Mouse (Mus musculus) hindbrain, embryonic 16.5 days (tissue): ENCODE measurements around the gene Il21r. TPM values are rescaled to one million over a fixed set of nuclear protein-coding genes. Genes with fewer than 3 reads are reported as not detected.
A peak's percentile ranks its signal among the peaks of the same experiment; 100 is the strongest.

Experiments used
- ATAC-seq: fragments of 200-750 bp; cut with Nextera tagmentation; 2 replicates; pipeline ENCODE4 v1.8.0; 2017; ENCODE audit warnings: moderate TSS enrichment, moderate library complexity
- H3K27ac ChIP-seq: fragments of 300-500 bp; sonication (generic); 2 replicates; pipeline ENCODE4 v1.5.1; 2014; ENCODE audit warnings: low read depth, mild to moderate bottlenecking, control low read depth, low read length, moderate library complexity
- H3K27me3 ChIP-seq: fragments of 300-500 bp; sonication (generic); replicated peaks from 2 replicates; pipeline ENCODE4 v1.6.1; 2014; ENCODE audit warnings: low read length; ENCODE audit not compliant: control insufficient read depth, insufficient read depth
- H3K36me3 ChIP-seq: fragments of 300-500 bp; sonication (generic); 2 replicates; pipeline ENCODE4 v1.6.1; 2014; ENCODE audit warnings: mild to moderate bottlenecking, low read length, moderate library complexity, mixed read lengths; ENCODE audit not compliant: control insufficient read depth, insufficient read depth
- H3K4me1 ChIP-seq: fragments of 300-500 bp; sonication (generic); 2 replicates; pipeline ENCODE4 v1.6.1; 2014; ENCODE audit warnings: low read depth, low read length; ENCODE audit not compliant: control insufficient read depth, insufficient read depth
- H3K4me2 ChIP-seq: fragments of 300-500 bp; sonication (generic); 2 replicates; pipeline ENCODE4 v1.6.1; 2014; ENCODE audit warnings: mild to moderate bottlenecking, low read length, control low read depth, moderate library complexity
- H3K4me3 ChIP-seq: fragments of 300-500 bp; sonication (generic); 2 replicates; pipeline ENCODE4 v1.5.1; 2014; ENCODE audit warnings: mild to moderate bottlenecking, low read length, control low read depth, moderate library complexity
- H3K9ac ChIP-seq: fragments of 300-500 bp; sonication (generic); 2 replicates; pipeline ENCODE4 v1.6.1; 2014; ENCODE audit warnings: low read depth, mild to moderate bottlenecking, control low read depth, low read length, moderate library complexity
- H3K9me3 ChIP-seq: fragments of 300-500 bp; sonication (generic); 2 replicates; pipeline ENCODE4 v1.6.1; 2014; ENCODE audit warnings: mild to moderate bottlenecking, low read length, moderate library complexity; ENCODE audit not compliant: control insufficient read depth
- WGBS: fragments of 180-500 bp; shearing (Covaris S2); extraction: QIAGEN DNeasy Blood & Tissue Kit; methylation state at CpG from one replicate; pipeline ENCODE4 v1.1.7; 2014; 5-methylcytosine and 5-hydroxymethylcytosine counted together
- polyA plus RNA-seq: library from polyadenylated mRNA; unstranded; fragments of >200 nt; fragmentation: Nextera tagmentation; extraction: Ambion mirVana; gene quantifications from 2 replicates; pipeline ENCODE4 v1.2.1, GENCODE M21; 2015

Gene Il21r
- polyA plus RNA-seq, 1 experiment from 2014 or later = 0.50 TPM

- Histone ChIP-seq H3K4me1 (no peaks in the 10 kb centered on the region), H3K9me3 (no peaks in the 10 kb centered on the region), H3K27me3 (no peaks in the 10 kb centered on the region), H3K4me3 (no peak overlapping the region), H3K9ac (no peak overlapping the region), H3K36me3 (no peaks in the 10 kb centered on the region), H3K4me2 (no peak overlapping the region), H3K27ac (no peak overlapping the region)
- ATAC-seq = no peak
- 84% methylated on average over 4 of the region's 4 CpGs for WGBS
Measured at GRCm38 (mm10) chr7:125620077-125620476, 16.8 kb downstream of the Il21r start.

GRCm38 (mm10) chr7:125622741-125623685, 19.8 kb downstream of the Il21r start:
- H3K4me1 ChIP-seq = no peaks in the 10 kb centered on the region
- no peak overlapping the region for H3K4me2 ChIP-seq
- H3K27me3 ChIP-seq = no peaks in the 10 kb centered on the region
- no peak overlapping the region for H3K4me3 ChIP-seq
- ATAC-seq = no peak
- 73% methylated on average over 7 of the region's 7 CpGs for WGBS
- H3K9ac ChIP-seq = no peak overlapping the region
- H3K36me3 ChIP-seq = no peaks in the 10 kb centered on the region
- no peaks in the 10 kb centered on the region for H3K9me3 ChIP-seq
- no peak overlapping the region for H3K27ac ChIP-seq

DNA sequence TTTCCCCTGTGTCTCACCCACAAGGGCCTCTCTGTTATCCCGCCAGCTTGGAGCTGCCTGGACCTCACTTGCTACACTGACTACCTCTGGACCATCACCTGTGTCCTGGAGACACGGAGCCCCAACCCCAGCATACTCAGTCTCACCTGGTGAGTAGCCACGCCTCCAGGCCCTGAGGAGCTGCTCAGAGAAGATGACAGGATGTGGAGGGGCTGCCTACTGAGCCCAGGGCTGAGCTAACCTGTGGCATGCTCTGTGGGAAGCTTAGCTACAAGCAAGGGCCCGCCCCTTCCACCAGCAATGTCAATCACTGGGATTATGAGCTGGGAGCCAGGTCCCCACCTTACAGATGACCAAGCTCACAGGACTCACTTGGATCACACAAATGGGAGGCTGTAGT, 22.0 kb downstream of the Il21r start:
- H3K27ac ChIP-seq = no peak overlapping the region
- no peaks in the 10 kb centered on the region for H3K4me1 ChIP-seq
- ATAC-seq = no peak
- WGBS = 68% methylated on average over 4 of the region's 4 CpGs
- no peak overlapping the region for H3K4me3 ChIP-seq
- no peaks in the 10 kb centered on the region for H3K36me3 ChIP-seq
- no peak overlapping the region for H3K9ac ChIP-seq
- no peaks in the 10 kb centered on the region for H3K27me3 ChIP-seq
- H3K9me3 ChIP-seq = peaks cover 5% of the 10 kb centered on the region
- H3K4me2 ChIP-seq = no peak overlapping the region

GRCm38 (mm10) chr7:125625829-125626228, 22.6 kb downstream of the Il21r start:
- Histone ChIP-seq H3K36me3 (no peaks in the 10 kb centered on the region), H3K4me1 (no peaks in the 10 kb centered on the region), H3K9ac (no peak overlapping the region), H3K27ac (no peak overlapping the region), H3K27me3 (no peaks in the 10 kb centered on the region), H3K4me3 (no peak overlapping the region), H3K4me2 (no peak overlapping the region), H3K9me3 (peaks cover 5% of the 10 kb centered on the region)
- no peak for ATAC-seq
- 64% methylated on average over 7 of the region's 7 CpGs for WGBS

DNA sequence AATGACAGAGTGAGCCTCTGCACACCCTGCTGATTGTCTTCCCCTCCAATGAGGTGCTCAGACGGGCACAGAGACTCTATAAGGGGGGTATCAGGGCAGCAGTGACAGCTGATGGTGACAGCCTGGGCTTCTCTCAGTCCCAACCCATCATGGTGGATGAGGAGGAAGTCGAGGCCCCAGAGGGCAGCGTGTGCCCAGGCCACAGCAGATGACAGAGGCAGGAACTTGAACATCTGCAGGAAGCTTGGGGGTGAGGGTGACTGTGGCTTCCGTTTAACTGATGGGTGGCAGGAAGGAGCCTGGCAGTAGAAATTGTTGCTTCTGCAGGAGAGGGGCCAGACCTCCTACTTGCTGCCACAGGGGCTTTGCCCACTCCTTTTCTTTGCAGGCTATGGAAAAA, 27.1 kb downstream of the Il21r start:
- Histone ChIP-seq H3K9ac (no peak overlapping the region), H3K9me3 (peaks cover 5% of the 10 kb centered on the region), H3K27ac (no peak overlapping the region), H3K4me2 (no peak overlapping the region), H3K4me1 (no peaks in the 10 kb centered on the region), H3K27me3 (no peaks in the 10 kb centered on the region), H3K4me3 (no peak overlapping the region), H3K36me3 (no peaks in the 10 kb centered on the region)
- 63% methylated on average over 4 of the region's 4 CpGs for WGBS
- ATAC-seq = no peak

DNA sequence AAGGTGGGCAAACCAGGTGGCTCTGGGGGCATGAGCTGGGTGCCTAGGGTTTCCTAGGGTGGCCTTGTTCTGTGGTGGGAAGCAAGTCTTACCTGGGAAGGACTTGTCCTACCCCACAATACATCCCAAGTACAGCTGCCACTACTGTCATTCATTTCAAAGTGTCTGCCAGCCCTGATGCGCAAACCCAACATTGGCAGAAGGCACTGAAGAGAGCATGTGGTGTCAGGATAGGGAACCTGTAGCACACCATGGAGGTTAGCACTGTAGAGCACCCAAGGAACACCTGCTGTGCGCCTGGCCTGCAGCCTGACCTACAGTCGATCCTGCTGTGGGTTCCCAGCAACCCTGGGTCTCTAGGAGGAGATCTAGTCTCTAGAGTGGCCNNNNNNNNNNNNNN, 27.8 kb downstream of the Il21r start:
- peaks cover 5% of the 10 kb centered on the region for H3K9me3 ChIP-seq
- WGBS = 88% methylated on average over 3 of the region's 3 CpGs
- no peak overlapping the region for H3K4me2 ChIP-seq
- no peak for ATAC-seq
- no peaks in the 10 kb centered on the region for H3K36me3 ChIP-seq
- no peak overlapping the region for H3K4me3 ChIP-seq
- H3K9ac ChIP-seq = no peak overlapping the region
- no peaks in the 10 kb centered on the region; the same call in 1 of the 2 replicates for H3K27me3 ChIP-seq
- H3K27ac ChIP-seq = no peak overlapping the region
- no peaks in the 10 kb centered on the region for H3K4me1 ChIP-seq

- peaks cover 19% of the 10 kb centered on the region for H3K36me3 ChIP-seq
- no peak overlapping the region for H3K4me3 ChIP-seq
- no peak for ATAC-seq
- no peaks in the 10 kb centered on the region; the same call in 1 of the 2 replicates for H3K4me1 ChIP-seq
- no peak overlapping the region for H3K4me2 ChIP-seq
- H3K27ac ChIP-seq = no peak overlapping the region
- no peak overlapping the region for H3K9ac ChIP-seq
- WGBS = 85% methylated on average over 8 of the region's 8 CpGs
- H3K27me3 ChIP-seq = no peaks in the 10 kb centered on the region; the same call in 1 of the 2 replicates
- no peaks in the 10 kb centered on the region for H3K9me3 ChIP-seq
Measured at GRCm38 (mm10) chr7:125637220-125638140, 34.3 kb downstream of the Il21r start.

DNA sequence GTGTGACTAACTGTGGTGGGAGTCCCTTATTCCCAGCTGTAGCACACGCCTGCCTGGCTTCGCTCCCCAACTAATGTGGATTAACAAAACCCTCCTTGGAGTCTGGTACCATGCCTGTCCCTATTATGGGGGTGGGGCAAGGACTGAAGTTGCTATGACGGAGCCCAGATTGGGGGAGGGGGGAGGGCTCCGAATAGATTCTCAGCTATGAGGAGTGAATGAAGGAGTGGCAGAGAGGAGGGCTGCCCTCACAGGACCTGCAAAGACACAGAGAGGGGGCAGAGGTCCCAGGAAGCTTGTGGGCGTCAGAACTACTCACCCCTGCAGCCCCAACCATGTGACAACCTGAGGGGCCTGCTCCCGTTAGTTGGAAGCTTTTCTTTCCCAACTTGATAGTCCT, 35.1 kb downstream of the Il21r start:
- WGBS = 72% methylated on average over 6 of the region's 6 CpGs

More for the DNA sequence above, 35.1 kb downstream of the Il21r start:
- peak; percentile 13; the same call in 1 of the 2 replicates for ATAC-seq
- Histone ChIP-seq H3K36me3 (peaks cover 24% of the 10 kb centered on the region), H3K9ac (no peak overlapping the region), H3K27me3 (no peaks in the 10 kb centered on the region; the same call in 1 of the 2 replicates), H3K27ac (no peak overlapping the region), H3K9me3 (no peaks in the 10 kb centered on the region), H3K4me3 (no peak overlapping the region), H3K4me1 (no peaks in the 10 kb centered on the region; the same call in 1 of the 2 replicates), H3K4me2 (no peak overlapping the region)
